ENCODE assay signal across 14 mouse cellular contexts in genomic region chr12:75597707-75598106, GRCm38 (mm10).
"Had no signal": no experiment of that assay in that cellular context is flagged by ENCODE, and none has a peak within 500 bp of the region (broad histone marks: within the 10 kb centered on the region; RNA-seq: fewer than 3 reads in every experiment).

No protein-coding gene starts in this region.

- H3K27ac ChIP-seq: limb, embryonic 12.5 days; limb, embryonic 15.5 days; liver, embryonic 14.5 days; macrophage had no signal

- H3K9me3 ChIP-seq: limb, embryonic 12.5 days; limb, embryonic 15.5 days had no signal

- H3K4me3 ChIP-seq: limb, embryonic 12.5 days; limb, embryonic 15.5 days had no signal

- DNase-seq: kidney, adult 18-20 months; kidney, adult 9 months; kidney, postnatal 25 days; left cerebral cortex, postnatal 4 days; liver, postnatal 0 days; lung, embryonic 14.5 days; midbrain, embryonic 14.5 days; thymus, adult 2 months; thymus, postnatal 14 days had no signal

- H3K4me2 ChIP-seq: limb, embryonic 15.5 days had no signal

- H3K9ac ChIP-seq: limb, embryonic 12.5 days; limb, embryonic 15.5 days; liver, embryonic 14.5 days; liver, postnatal 0 days; lung, embryonic 14.5 days had no signal

- ATAC-seq: liver, postnatal 0 days; lung, postnatal 0 days had no signal

- H3K27me3 ChIP-seq: limb, embryonic 12.5 days; limb, embryonic 15.5 days had no signal
